Mouse (Mus musculus) liver, embryonic 14.5 days (tissue): ENCODE results near the gene Atp5d. TPM values are rescaled to one million over a fixed set of nuclear protein-coding genes. Genes with fewer than 3 reads are reported as not detected.

Source experiments
- ATAC-seq: fragments of 200-750 bp; cut with Nextera tagmentation; 2 replicates; pipeline ENCODE4 v1.8.0; 2017; ENCODE audit warnings: moderate number of reproducible peaks, mild to moderate bottlenecking, moderate library complexity; ENCODE audit not compliant: insufficient read depth
- DNase-seq, 3 experiments: peaks; one replicate each; pipeline ENCODE4 v3.0.0-alpha.2; 2012 to 2013; ENCODE audit warnings: low read depth in 3 of 3, low spot score in 3 of 3
- H3K27ac ChIP-seq: fragments of 300-500 bp; sonication (generic); 2 replicates; pipeline ENCODE4 v1.5.1; 2014; ENCODE audit warnings: moderate library complexity, mild to moderate bottlenecking, control low read depth, inconsistent platforms
- H3K27me3 ChIP-seq: fragments of 300-500 bp; sonication (generic); 2 replicates; pipeline ENCODE4 v1.6.1; 2014; ENCODE audit warnings: mild to moderate bottlenecking, low read length, moderate library complexity; ENCODE audit not compliant: control insufficient read depth, insufficient read depth
- H3K36me3 ChIP-seq: fragments of 300-500 bp; sonication (generic); replicated peaks from 2 replicates; pipeline ENCODE4 v1.6.1; 2014; ENCODE audit warnings: low read depth; ENCODE audit not compliant: control insufficient read depth, insufficient read depth
- H3K4me1 ChIP-seq, 2 experiments: fragments of 200-500 bp in 1 of 2; fragments of 300-500 bp in 1 of 2; sonication (generic) in 1 of 2; replicated peaks; 2 replicates each; pipeline ENCODE4 v1.6.1; 2012 to 2014; ENCODE audit warnings: antibody characterized with exemption in 1 of 2, inconsistent platforms in 1 of 2, low read length in 1 of 2; ENCODE audit not compliant: control insufficient read depth in 2 of 2, insufficient read depth in 2 of 2
- H3K4me2 ChIP-seq: fragments of 300-500 bp; sonication (generic); 2 replicates; pipeline ENCODE4 v1.6.1; 2014; ENCODE audit warnings: low read depth, mild to moderate bottlenecking, control low read depth, moderate library complexity
- H3K4me3 ChIP-seq, 2 experiments: fragments of 200-500 bp in 1 of 2; fragments of 300-500 bp in 1 of 2; sonication (generic) in 1 of 2; 2 replicates each; pipeline ENCODE4 v1.5.1; 2012 to 2014; ENCODE audit warnings: low read depth in 2 of 2, low read length in 2 of 2, mild to moderate bottlenecking in 2 of 2, control low read depth in 1 of 2, inconsistent platforms in 1 of 2, moderate library complexity in 1 of 2; ENCODE audit not compliant: insufficient read depth in 1 of 2
- H3K9ac ChIP-seq: fragments of 300-500 bp; sonication (generic); replicated peaks from 2 replicates; pipeline ENCODE4 v1.6.1; 2014; ENCODE audit warnings: mild to moderate bottlenecking, control low read depth, moderate library complexity
- H3K9me3 ChIP-seq: fragments of 300-500 bp; sonication (generic); 2 replicates; pipeline ENCODE4 v1.6.1; 2016; ENCODE audit warnings: low read length, mixed read lengths; ENCODE audit not compliant: control insufficient read depth
- CTCF ChIP-seq: IDR thresholded peaks from 2 replicates; pipeline ENCODE4 v1.5.1; 2016; ENCODE audit warnings: antibody characterized with exemption, low read depth, control low read depth
- EP300 ChIP-seq: IDR thresholded peaks from 2 replicates; pipeline ENCODE4 v1.6.1; 2016; ENCODE audit warnings: antibody characterized with exemption, low read depth
- WGBS: fragments of 180-500 bp; shearing (Covaris S2); extraction: QIAGEN DNeasy Blood & Tissue Kit; methylation state at CpG from one replicate; pipeline ENCODE4 v1.1.7; 2014; ENCODE audit not compliant: insufficient replicate concordance; 5-methylcytosine and 5-hydroxymethylcytosine counted together
- polyA plus RNA-seq, 2 experiments: library from polyadenylated mRNA; depleted of rRNA in 1 of 2; stranded (reverse) in 1 of 2; unstranded in 1 of 2; fragments of >200 nt; fragmentation: Nextera tagmentation in 1 of 2; extraction: Ambion mirVana in 1 of 2; gene quantifications; 2 replicates each; pipeline versions ENCODE4 v1.2.1 to v1.2.3; 2012 to 2014

Atp5d gene
- polyA plus RNA-seq, 2 experiments: 211 to 249 TPM

DNA sequence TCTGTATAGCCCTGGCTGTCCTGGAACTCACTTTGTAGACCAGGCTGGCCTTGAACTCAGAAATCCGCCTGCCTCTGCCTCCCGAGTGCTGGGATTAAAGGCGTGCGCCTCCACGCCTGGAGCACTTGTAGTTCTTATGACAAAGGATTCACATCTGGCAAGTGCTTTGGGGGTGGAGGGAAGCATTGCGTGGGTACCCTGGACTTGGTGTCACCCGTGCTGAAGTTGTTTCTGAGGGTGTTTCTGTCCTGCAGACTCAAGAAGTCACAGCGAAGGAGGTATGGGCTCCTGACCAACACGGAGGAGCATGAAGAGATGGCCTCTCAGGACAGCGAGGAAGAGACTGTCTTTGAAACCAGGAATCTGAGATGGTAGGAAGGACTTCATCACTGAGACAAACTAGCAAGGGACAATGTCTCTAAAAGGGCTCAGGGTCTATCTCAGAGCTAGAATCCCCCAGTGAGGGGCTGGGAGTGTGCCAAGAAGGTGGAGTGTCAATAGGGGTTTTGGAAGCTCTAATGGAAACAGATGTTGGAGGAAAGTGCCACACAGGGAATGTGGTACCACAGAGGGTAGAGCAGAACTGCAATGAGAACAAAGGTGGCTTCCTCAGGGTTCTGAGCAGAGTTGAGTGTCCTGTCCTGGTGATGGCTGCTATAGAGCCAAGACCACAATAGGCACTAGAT is 35.7 kb downstream of the Atp5d start:
- Histone ChIP-seq H3K9me3 (no peaks in the 10 kb centered on the region; the same call in 1 of the 2 replicates), H3K27me3 (peaks cover 8% of the 10 kb centered on the region), H3K9ac (no peak overlapping the region), H3K4me1 (peaks cover 5 to 7% of the 10 kb centered on the region in 2 experiments; a peak in 3 of 4 replicates), H3K27ac (no peak overlapping the region), H3K4me2 (peak overlapping the region; percentile 82; the same call in 1 of the 2 replicates), H3K4me3 (no peak overlapping the region), H3K36me3 (peaks cover 19% of the 10 kb centered on the region)
- ATAC-seq (no peak), DNase-seq (no peak)
- TF ChIP-seq EP300 (no peak), CTCF (no peak)
- 80% methylated on average over 10 of the region's 10 CpGs for WGBS

DNA sequence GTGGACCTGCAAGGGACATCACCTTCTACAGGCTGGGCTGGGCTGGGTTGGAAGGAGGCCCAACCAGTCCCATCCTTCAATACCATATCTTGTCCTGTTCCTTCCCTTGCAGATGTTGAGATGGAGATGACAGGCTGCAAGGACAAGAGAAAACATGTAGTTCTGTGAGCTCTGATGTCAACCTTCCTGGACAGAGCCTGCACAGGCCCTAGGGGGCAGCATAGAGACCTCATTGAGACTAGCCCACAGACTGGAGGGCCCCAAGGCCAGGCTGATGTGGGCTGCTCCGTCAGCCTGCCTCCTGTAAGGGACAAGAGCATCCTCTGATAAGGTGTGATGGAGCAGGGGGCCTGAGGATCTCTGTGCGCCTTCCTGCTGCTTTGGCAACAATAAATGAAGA is 36.3 kb downstream of the Atp5d start:
- peaks cover 19% of the 10 kb centered on the region for H3K36me3 ChIP-seq
- H3K27me3 ChIP-seq: peaks cover 14% of the 10 kb centered on the region
- WGBS: 27% methylated on average over 2 of the region's 2 CpGs
- no peaks in the 10 kb centered on the region; the same call in 1 of the 2 replicates for H3K9me3 ChIP-seq
- TF ChIP-seq CTCF (peak; percentile 85), EP300 (no peak)
- ATAC-seq (no peak), DNase-seq (peak in 1 of 3 experiments; percentile 51)
- no peak overlapping the region for H3K4me2 ChIP-seq
- no peak overlapping the region for H3K27ac ChIP-seq
- H3K4me3 ChIP-seq: no peak overlapping the region
- H3K4me1 ChIP-seq: peaks cover 5 to 7% of the 10 kb centered on the region in 2 experiments; a peak in 3 of 4 replicates
- H3K9ac ChIP-seq: no peak overlapping the region

DNA sequence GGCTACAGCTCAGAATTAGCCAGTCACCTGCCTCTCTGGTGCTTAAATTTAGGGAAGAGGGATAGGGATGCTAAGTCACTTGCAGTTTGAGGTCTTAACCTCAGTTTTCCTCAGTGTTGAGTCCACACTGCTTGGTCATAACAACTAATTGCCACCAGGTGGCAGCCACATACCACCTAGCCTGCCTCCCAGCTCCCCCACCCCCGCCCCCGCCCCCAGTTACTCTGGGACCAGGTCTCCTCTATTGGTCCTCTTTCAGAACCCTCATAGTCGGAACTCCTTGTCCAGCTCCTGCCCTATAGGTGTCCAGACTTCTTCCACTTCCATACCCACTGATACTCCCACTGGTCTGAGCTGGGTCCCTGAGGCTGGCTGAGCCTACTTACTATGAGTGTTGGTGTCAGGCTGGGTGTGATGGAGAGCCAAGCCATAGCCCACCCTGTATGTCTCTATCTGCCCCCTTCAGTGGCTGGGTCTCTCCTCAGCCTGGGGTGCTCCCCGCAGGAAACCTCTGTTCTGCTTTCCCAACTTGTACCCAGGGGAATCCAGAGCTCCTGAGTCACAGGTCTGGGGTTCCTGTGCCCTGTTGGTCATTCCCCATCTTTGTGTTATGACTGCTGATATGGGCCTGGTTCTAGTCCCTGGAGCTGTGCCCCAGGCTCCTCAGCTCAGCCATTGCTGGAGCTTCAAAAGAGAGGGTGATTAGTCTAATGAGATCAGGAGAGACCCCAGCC is 37.3 kb downstream of the Atp5d start:
- ATAC-seq: no peak
- no peak overlapping the region for H3K4me3 ChIP-seq
- no peak overlapping the region for H3K27ac ChIP-seq
- WGBS: 37% methylated on average over 4 of the region's 4 CpGs
- peaks cover 11% of the 10 kb centered on the region for H3K36me3 ChIP-seq
- TF ChIP-seq EP300 (no peak), CTCF (peak; percentile 74)
- peaks cover 5 to 7% of the 10 kb centered on the region in 2 experiments; a peak in 3 of 4 replicates for H3K4me1 ChIP-seq
- H3K4me2 ChIP-seq: no peak overlapping the region
- H3K9ac ChIP-seq: no peak overlapping the region
- DNase-seq: no peak
- H3K27me3 ChIP-seq: peaks cover 24% of the 10 kb centered on the region
- H3K9me3 ChIP-seq: no peaks in the 10 kb centered on the region; the same call in 1 of the 2 replicates

DNA sequence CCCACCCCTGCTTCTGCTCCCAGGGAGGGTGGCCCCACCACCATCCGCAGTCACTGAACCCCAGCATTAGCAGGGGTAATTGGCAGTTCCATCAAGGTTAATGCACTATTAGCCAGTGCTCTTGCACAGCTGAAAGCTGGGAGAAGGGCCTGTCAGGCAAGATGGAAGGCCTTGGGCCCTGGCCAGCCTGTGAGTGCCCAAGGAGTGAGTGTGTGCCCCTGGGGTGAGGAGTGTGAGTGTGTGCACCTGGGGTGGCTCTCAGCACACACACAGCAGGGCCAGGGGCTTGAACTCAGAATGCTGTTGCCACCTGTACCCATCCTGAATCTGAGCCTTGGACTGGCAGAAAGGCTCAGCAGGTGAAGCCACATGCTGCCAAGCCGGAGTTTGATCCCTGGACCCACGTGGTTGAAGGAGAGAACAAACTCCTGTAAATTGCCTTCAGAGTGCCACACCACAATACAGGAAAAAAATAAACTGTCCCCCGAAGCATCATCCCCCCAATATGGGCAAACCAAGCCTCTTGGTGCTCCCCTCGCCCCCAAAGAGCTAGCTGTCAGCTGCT is 37.9 kb downstream of the Atp5d start:
- Histone ChIP-seq H3K4me2 (no peak overlapping the region), H3K4me1 (peaks cover 5 to 7% of the 10 kb centered on the region in 2 experiments; a peak in 3 of 4 replicates), H3K4me3 (no peak overlapping the region), H3K27ac (no peak overlapping the region), H3K27me3 (peaks cover 29% of the 10 kb centered on the region), H3K36me3 (peaks cover 4% of the 10 kb centered on the region; the same call in 1 of the 2 replicates), H3K9ac (no peak overlapping the region), H3K9me3 (no peaks in the 10 kb centered on the region; the same call in 1 of the 2 replicates)
- DNase-seq (no peak), ATAC-seq (no peak)
- 62% methylated on average over 5 of the region's 5 CpGs for WGBS
- TF ChIP-seq CTCF (no peak), EP300 (no peak)
